Mouse (Mus musculus) 3T3-L1 (cell line): Measurements from ENCODE around the gene Ltbp1.
A peak's percentile ranks its signal among the peaks of the same experiment; 100 is the strongest.

Source experiments
- DNase-seq: peaks from one replicate; pipeline ENCODE4 v3.0.0-alpha.2; 2015; ENCODE audit warnings: low read depth, low spot score

Gene Ltbp1

GRCm38 (mm10) chr17:75004820-75005219, 548 bp upstream of the Ltbp1 start:
- DNase-seq = peak; percentile 93

- peak; percentile 46 for DNase-seq
Observed at GRCm38 (mm10) chr17:75005685-75006680, 615 bp downstream of the Ltbp1 start.

- DNase-seq = no peak
Observed at GRCm38 (mm10) chr17:75010955-75011354, 5.6 kb downstream of the Ltbp1 start.

- no peak for DNase-seq
Observed at GRCm38 (mm10) chr17:75013211-75013610, 7.8 kb downstream of the Ltbp1 start.

- no peak for DNase-seq
Observed at GRCm38 (mm10) chr17:75013868-75014267, 8.5 kb downstream of the Ltbp1 start.

GRCm38 (mm10) chr17:75014601-75015356, 9.4 kb downstream of the Ltbp1 start:
- DNase-seq = no peak

GRCm38 (mm10) chr17:75015546-75015945, 10.2 kb downstream of the Ltbp1 start:
- DNase-seq = no peak

GRCm38 (mm10) chr17:75017423-75017822, 12.1 kb downstream of the Ltbp1 start:
- peak; percentile 42 for DNase-seq

GRCm38 (mm10) chr17:75018142-75018541, 12.8 kb downstream of the Ltbp1 start:
- DNase-seq = no peak

GRCm38 (mm10) chr17:75020026-75020425, 14.7 kb downstream of the Ltbp1 start:
- DNase-seq = no peak

GRCm38 (mm10) chr17:75020619-75021018, 15.3 kb downstream of the Ltbp1 start:
- DNase-seq = no peak

GRCm38 (mm10) chr17:75027358-75028131, 22.2 kb downstream of the Ltbp1 start:
- DNase-seq = no peak

GRCm38 (mm10) chr17:75033356-75033755, 28.0 kb downstream of the Ltbp1 start:
- DNase-seq = peak; percentile 85

GRCm38 (mm10) chr17:75033872-75034615, 28.7 kb downstream of the Ltbp1 start:
- no peak for DNase-seq

- no peak for DNase-seq
Observed at GRCm38 (mm10) chr17:75036881-75037280, 31.5 kb downstream of the Ltbp1 start.

- DNase-seq = no peak
Observed at GRCm38 (mm10) chr17:75039017-75039416, 33.6 kb downstream of the Ltbp1 start.

GRCm38 (mm10) chr17:75049366-75049969, 44.1 kb downstream of the Ltbp1 start:
- DNase-seq = peak; percentile 19

GRCm38 (mm10) chr17:75051440-75051925, 46.1 kb downstream of the Ltbp1 start:
- DNase-seq = peak; percentile 75

GRCm38 (mm10) chr17:75055235-75055634, 49.9 kb downstream of the Ltbp1 start:
- peak; percentile 90 for DNase-seq

GRCm38 (mm10) chr17:75055961-75056360, 50.6 kb downstream of the Ltbp1 start:
- DNase-seq = peak; percentile 70
